Comparison of ENCODE assay signal across 26 mouse cellular contexts in genomic region chr14:25852121-25852561, GRCm38 (mm10). TPM values are rescaled to one million over a fixed set of nuclear protein-coding genes. Genes with fewer than 3 reads are reported as not detected.
DNase-seq lines count a peak whose midpoint lies in the region; ATAC-seq and TF ChIP-seq lines count a peak whose summit lies in the region.
"Had no signal": no experiment of that assay in that cellular context is flagged by ENCODE, and none has a peak within 500 bp of the region (broad histone marks: within the 10 kb centered on the region; RNA-seq: fewer than 3 reads in every experiment).

No protein-coding gene starts in this region.

- 82% methylated on average over 11 of the region's 11 CpGs for WGBS in heart, adult 2 months
- 88% methylated on average over 11 of the region's 11 CpGs for WGBS in hindbrain, embryonic 10.5 days

- peaks cover 4% of the 10 kb centered on the region for H3K79me2 ChIP-seq in heart, adult 2 months (replicated peaks; ENCODE audit: control insufficient read depth, insufficient read depth, low read length)

- no peaks in the 10 kb centered on the region for H3K27me3 ChIP-seq in heart, adult 2 months (ENCODE audit: control insufficient read depth, insufficient read depth, low read length)
- no peaks in the 10 kb centered on the region for H3K27me3 ChIP-seq in hindbrain, embryonic 10.5 days (ENCODE audit: insufficient read depth, poor library complexity, severe bottlenecking)
- H3K27me3 ChIP-seq: forebrain, embryonic 12.5 days; hindbrain, embryonic 15.5 days; intestine, embryonic 15.5 days; kidney, embryonic 15.5 days; liver, embryonic 15.5 days; midbrain, embryonic 15.5 days had no signal

- no peak for TF ChIP-seq POLR2A in heart, adult 2 months (IDR thresholded peaks at IDR 0.05; ENCODE audit: insufficient read depth, low read depth, low read length)

- TF ChIP-seq CTCF in heart, adult 2 months (IDR thresholded peaks at IDR 0.05) = no peak
- TF ChIP-seq CTCF in left cerebral cortex, adult 2 months (IDR thresholded peaks at IDR 0.05) = no peak

- DNase-seq in heart, adult 11 months = peak; percentile 92
- no peak for DNase-seq in heart, adult 2 months
- DNase-seq in left cerebral cortex, adult 2 months (ENCODE audit: extremely low spot score in 1 of 2, low spot score in 2 of 2) = no peak
- DNase-seq in left cerebral cortex, postnatal 4 days = no peak
- DNase-seq in testis, postnatal 10 days (ENCODE audit: low spot score) = peak; percentile 55
- DNase-seq in testis, postnatal 14 days (ENCODE audit: low spot score) = no peak
- no peak for DNase-seq in hindbrain, embryonic 10.5 days (ENCODE audit: low spot score)
- DNase-seq: B cell, adult 2 months; cerebellum, adult 8-10 months; heart, postnatal 36 days; right cerebral cortex, postnatal 25 days; thymus, postnatal 14 days had no signal

- no peaks in the 10 kb centered on the region for H3K9me3 ChIP-seq in hindbrain, embryonic 10.5 days
- H3K9me3 ChIP-seq: embryonic facial prominence, embryonic 10.5 days; forebrain, embryonic 12.5 days; hindbrain, embryonic 15.5 days; intestine, embryonic 15.5 days; kidney, embryonic 15.5 days; liver, embryonic 15.5 days; midbrain, embryonic 15.5 days had no signal

- no peak for TF ChIP-seq EP300 in heart, adult 2 months (IDR thresholded peaks at IDR 0.05; ENCODE audit: insufficient read depth, low read depth, low read length)

- H3K4me1 ChIP-seq in heart, adult 2 months (ENCODE audit: control insufficient read depth, insufficient read depth, low read length) = peaks cover 33% of the 10 kb centered on the region
- peaks cover 30% of the 10 kb centered on the region for H3K4me1 ChIP-seq in hindbrain, embryonic 10.5 days (replicated peaks)
- H3K4me1 ChIP-seq: hindbrain, embryonic 15.5 days; midbrain, embryonic 15.5 days had no signal

- intact Hi-C loops in heart, adult 2 months (cut with DNase I) = no loop called here
- intact Hi-C loops in left cerebral cortex, adult 2 months (cut with DNase I) = no loop called here
- intact Hi-C loops in left cerebral cortex, postnatal 4 days (cut with DNase I) = no loop called here

- no peaks in the 10 kb centered on the region; the same call in 1 of the 2 replicates for H3K36me3 ChIP-seq in heart, adult 2 months (ENCODE audit: control insufficient read depth, insufficient read depth, low read length)
- H3K36me3 ChIP-seq in hindbrain, embryonic 10.5 days = no peaks in the 10 kb centered on the region
- H3K36me3 ChIP-seq: embryonic facial prominence, embryonic 10.5 days; forebrain, embryonic 12.5 days; hindbrain, embryonic 15.5 days; intestine, embryonic 15.5 days; kidney, embryonic 15.5 days; liver, embryonic 15.5 days; midbrain, embryonic 15.5 days had no signal

- ATAC-seq in erythroblast, adult 5-6 weeks (replicated peaks; ENCODE audit: low FRiP score, poor library complexity, severe bottlenecking) = no peak
- ATAC-seq: intestine, embryonic 15.5 days; lung, postnatal 0 days; midbrain, embryonic 15.5 days had no signal

- no peak overlapping the region for H3K27ac ChIP-seq in heart, adult 2 months
- peak overlapping the region; percentile 73 for H3K27ac ChIP-seq in left cerebral cortex, adult 2 months
- no peak overlapping the region for H3K27ac ChIP-seq in hindbrain, embryonic 10.5 days
- H3K27ac ChIP-seq: embryonic facial prominence, embryonic 10.5 days; forebrain, embryonic 12.5 days; hindbrain, embryonic 15.5 days; intestine, embryonic 15.5 days; liver, embryonic 15.5 days; midbrain, embryonic 15.5 days had no signal

- H3K9ac ChIP-seq in heart, adult 2 months (ENCODE audit: low read depth, low read length) = no peak overlapping the region
- H3K9ac ChIP-seq: forebrain, embryonic 12.5 days; hindbrain, embryonic 15.5 days; intestine, embryonic 15.5 days; kidney, embryonic 15.5 days; liver, embryonic 15.5 days; midbrain, embryonic 15.5 days had no signal

- no peak overlapping the region for H3K4me3 ChIP-seq in heart, adult 2 months
- no peak overlapping the region for H3K4me3 ChIP-seq in left cerebral cortex, adult 2 months
- no peak overlapping the region for H3K4me3 ChIP-seq in hindbrain, embryonic 10.5 days
- H3K4me3 ChIP-seq: embryonic facial prominence, embryonic 10.5 days; forebrain, embryonic 12.5 days; hindbrain, embryonic 15.5 days; intestine, embryonic 15.5 days; kidney, embryonic 15.5 days; liver, embryonic 15.5 days; midbrain, embryonic 15.5 days; myocyte had no signal

RNA-seq across cellular contexts. Expression of gene Anxa11, which starts 10.2 kb away (rescaled TPM):
- 10 to 100 TPM; 77.9 to 82.4 TPM for total RNA-seq in heart, adult 2 months (2021)
- 74.0 and 90.3 TPM in 2 replicates for polyA plus RNA-seq in heart, adult 2 months (2012; rRNA removed)
- 10 to 100 TPM; 40.4 to 50.7 TPM for total RNA-seq in left cerebral cortex, adult 2 months (2021)
- total RNA-seq in left cerebral cortex, postnatal 4 days (2021) = 1 to 10 TPM; 7.3 to 9.2 TPM
- 28.2 and 30.9 TPM in 2 replicates for total RNA-seq in erythroblast, adult 5-6 weeks (2015; ENCODE audit: low replicate concordance)
- 4.3 and 6.8 TPM in 2 replicates for total RNA-seq in erythroblast, adult 5-6 weeks (2017; ENCODE audit: low replicate concordance)
- 4.2 and 4.4 TPM in 2 replicates for polyA plus RNA-seq in hindbrain, embryonic 10.5 days (2016; fragmentation: Nextera tagmentation; extraction: Ambion mirVana)

RNA-seq across cellular contexts. Expression of gene Plac9a, which starts 50.8 kb away (rescaled TPM):
- 1 to 10 TPM; 1.6 to 3.4 TPM for total RNA-seq in heart, adult 2 months (2021)
- polyA plus RNA-seq in heart, adult 2 months (2012; rRNA removed) = 4.1 and 7.6 TPM in 2 replicates
- not detected for total RNA-seq in left cerebral cortex, adult 2 months (2021)
- total RNA-seq in left cerebral cortex, postnatal 4 days (2021) = 1 to 10 TPM in 1 of 2 experiments, not detected in 1; 1.0 TPM
- total RNA-seq in erythroblast, adult 5-6 weeks (2015; ENCODE audit: low replicate concordance) = not detected in 2 replicates
- total RNA-seq in erythroblast, adult 5-6 weeks (2017; ENCODE audit: low replicate concordance) = not detected in 2 replicates
- polyA plus RNA-seq in hindbrain, embryonic 10.5 days (2016; fragmentation: Nextera tagmentation; extraction: Ambion mirVana) = not detected in 2 replicates
- total RNA-seq: left cerebral cortex, adult 18-20 months; megakaryocyte progenitor cell, adult 5-6 weeks had no signal
- polyA plus RNA-seq: embryonic facial prominence, embryonic 10.5 days; forebrain, embryonic 12.5 days; heart, embryonic 14.5 days; hindbrain, embryonic 15.5 days; intestine, embryonic 15.5 days; neural tube, embryonic 14.5 days had no signal

Comparison
In these comparisons a context has a peak if more than half of its experiments do, and no peak if none do; other contexts are left out.
1. DNase-seq: peak in heart, adult 11 months (single experiment) and testis, postnatal 10 days (single experiment); none in heart, adult 2 months (0 of 2), left cerebral cortex, adult 2 months (0 of 2), left cerebral cortex, postnatal 4 days (single experiment), testis, postnatal 14 days (single experiment) and hindbrain, embryonic 10.5 days (single experiment).